Mouse (Mus musculus) liver, postnatal 0 days (tissue): ENCODE results near the gene Npnt. TPM values are rescaled to one million over a fixed set of nuclear protein-coding genes. Genes with fewer than 3 reads are reported as not detected.

ENCODE experiments used
- ATAC-seq: fragments of 200-750 bp; cut with Nextera tagmentation; 2 replicates; pipeline ENCODE4 v1.8.0; 2017; ENCODE audit warnings: mild to moderate bottlenecking, moderate library complexity
- DNase-seq: peaks from one replicate; pipeline ENCODE4 v3.0.0-alpha.2; 2016
- H3K27ac ChIP-seq: fragments of 300-500 bp; sonication (generic); 2 replicates; pipeline ENCODE4 v1.5.1; 2014; ENCODE audit warnings: antibody characterized with exemption, moderate library complexity, mild to moderate bottlenecking, low read depth
- H3K27me3 ChIP-seq: fragments of 300-500 bp; sonication (generic); 2 replicates; pipeline ENCODE4 v1.6.1; 2014; ENCODE audit warnings: low read length, control low read depth, mixed read lengths; ENCODE audit not compliant: insufficient read depth
- H3K36me3 ChIP-seq: fragments of 300-500 bp; sonication (generic); replicated peaks from 2 replicates; pipeline ENCODE4 v1.6.1; 2014; ENCODE audit warnings: mild to moderate bottlenecking, control low read depth, low read length, moderate library complexity, mixed read lengths; ENCODE audit not compliant: insufficient read depth
- H3K4me1 ChIP-seq: fragments of 300-500 bp; sonication (generic); 2 replicates; pipeline ENCODE4 v1.6.1; 2014; ENCODE audit warnings: antibody characterized with exemption, mild to moderate bottlenecking, control low read depth; ENCODE audit not compliant: insufficient read depth
- H3K4me2 ChIP-seq: fragments of 300-500 bp; sonication (generic); 2 replicates; pipeline ENCODE4 v1.6.1; 2014; ENCODE audit warnings: low read depth, mild to moderate bottlenecking, low read length, moderate library complexity, mixed read lengths
- H3K4me3 ChIP-seq: fragments of 300-500 bp; sonication (generic); 2 replicates; pipeline ENCODE4 v1.5.1; 2014; ENCODE audit warnings: low read depth, low read length
- H3K9ac ChIP-seq: fragments of 300-500 bp; sonication (generic); replicated peaks from 2 replicates; pipeline ENCODE4 v1.6.1; 2014; ENCODE audit warnings: mild to moderate bottlenecking, moderate library complexity
- H3K9me3 ChIP-seq: fragments of 300-500 bp; sonication (generic); 2 replicates; pipeline ENCODE4 v1.6.1; 2016; ENCODE audit warnings: mild to moderate bottlenecking, control low read depth, low read length, mixed read lengths
- CTCF ChIP-seq: sonication (generic); IDR thresholded peaks from 2 replicates; pipeline ENCODE4 v1.5.1; 2016; ENCODE audit warnings: antibody characterized with exemption, low read depth
- EP300 ChIP-seq: IDR thresholded peaks from 2 replicates; pipeline ENCODE4 v1.6.1; 2016; ENCODE audit warnings: antibody characterized with exemption, low read depth, mild to moderate bottlenecking
- WGBS: fragments of 180-500 bp; shearing (Covaris S2); extraction: QIAGEN DNeasy Blood & Tissue Kit; methylation state at CpG from one replicate; pipeline ENCODE4 v1.1.7; 2014; ENCODE audit not compliant: insufficient replicate concordance; 5-methylcytosine and 5-hydroxymethylcytosine counted together
- polyA plus RNA-seq: library from polyadenylated mRNA; unstranded; fragments of >200 nt; fragmentation: Nextera tagmentation; extraction: Ambion mirVana; gene quantifications from 2 replicates; pipeline ENCODE4 v1.2.1, GENCODE M21; 2015

Gene Npnt
- polyA plus RNA-seq, 1 experiment from 2014 or later: 10.4 TPM

DNA sequence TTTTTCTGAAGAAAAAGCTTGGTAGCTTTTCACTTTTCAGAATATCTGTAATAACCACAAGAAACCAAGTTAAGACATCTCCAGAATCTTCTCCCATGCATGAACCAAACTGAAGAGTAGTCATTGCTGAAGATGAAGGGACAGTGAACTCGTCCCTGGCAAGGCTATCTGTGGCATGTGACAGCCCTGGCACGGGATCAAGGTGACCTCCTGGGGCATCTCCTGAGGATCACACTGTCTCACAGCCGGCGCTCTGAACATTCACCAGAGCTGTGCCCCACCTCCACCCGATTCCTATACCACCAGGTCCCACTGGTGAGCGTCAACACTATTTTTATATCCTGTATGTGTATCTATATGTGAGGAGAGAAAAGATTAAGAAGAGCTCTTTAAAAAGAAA lies 47.9 kb downstream of the Npnt start:
- H3K9ac ChIP-seq: no peak overlapping the region
- no peak for ATAC-seq
- no peaks in the 10 kb centered on the region for H3K36me3 ChIP-seq
- H3K4me1 ChIP-seq: no peaks in the 10 kb centered on the region
- no peaks in the 10 kb centered on the region for H3K9me3 ChIP-seq
- 79% methylated on average over 6 of the region's 6 CpGs for WGBS
- TF ChIP-seq CTCF (no peak), EP300 (no peak)
- no peaks in the 10 kb centered on the region for H3K27me3 ChIP-seq
- no peak overlapping the region for H3K4me2 ChIP-seq
- H3K4me3 ChIP-seq: no peak overlapping the region
- H3K27ac ChIP-seq: no peak overlapping the region
- DNase-seq: no peak

DNA sequence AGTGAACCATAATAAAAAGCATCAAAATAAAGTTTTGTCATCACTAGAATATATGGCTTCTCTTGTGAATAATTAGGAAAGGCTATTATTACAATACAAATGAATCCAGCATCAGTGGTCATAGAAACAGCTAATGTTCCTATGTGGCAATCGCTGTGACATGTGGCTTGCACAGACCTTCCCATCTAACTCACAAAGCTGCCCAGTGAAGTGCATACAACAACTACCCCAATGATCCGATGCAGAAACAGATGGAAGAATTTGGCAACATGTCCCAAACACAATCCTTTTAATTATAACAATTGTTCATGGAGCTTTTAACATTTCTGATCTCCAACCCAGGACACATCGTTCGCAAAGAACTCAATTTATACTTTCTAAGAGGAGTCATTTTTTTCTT lies 52.2 kb downstream of the Npnt start:
- TF ChIP-seq CTCF: no peak
- no peak for TF ChIP-seq EP300
- no peak for DNase-seq
- no peaks in the 10 kb centered on the region for H3K4me1 ChIP-seq

DNA sequence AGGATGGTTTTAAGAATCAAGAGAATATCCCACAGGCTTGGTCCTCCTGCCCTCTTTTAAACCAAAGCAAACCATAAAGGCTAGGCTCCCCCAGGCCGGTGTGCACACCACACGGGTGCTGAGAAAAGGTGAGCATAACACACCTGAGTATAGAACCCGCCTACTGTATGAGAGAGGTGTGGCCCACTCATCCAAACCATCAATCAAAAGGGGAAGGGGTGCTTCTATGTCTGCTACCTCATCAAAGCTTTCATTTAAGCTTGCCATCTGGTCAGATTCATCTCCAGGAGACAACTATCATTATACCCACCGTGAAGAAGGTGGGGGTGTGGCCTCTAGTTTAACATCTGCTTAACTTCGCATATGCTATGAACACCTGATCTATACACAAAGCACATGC lies 52.7 kb downstream of the Npnt start:
- TF ChIP-seq CTCF (no peak), EP300 (no peak)
- no peaks in the 10 kb centered on the region for H3K36me3 ChIP-seq
- H3K9ac ChIP-seq: no peak overlapping the region
- H3K9me3 ChIP-seq: no peaks in the 10 kb centered on the region
- no peaks in the 10 kb centered on the region for H3K4me1 ChIP-seq
- no peaks in the 10 kb centered on the region for H3K27me3 ChIP-seq
- ATAC-seq: no peak
- no peak overlapping the region for H3K4me2 ChIP-seq
- no peak overlapping the region for H3K27ac ChIP-seq
- WGBS: 78% methylated on average over 5 of the region's 5 CpGs
- no peak overlapping the region for H3K4me3 ChIP-seq
- no peak for DNase-seq

More for the DNA sequence above, 52.2 kb downstream of the Npnt start:
- H3K9ac ChIP-seq: no peak overlapping the region
- H3K36me3 ChIP-seq: no peaks in the 10 kb centered on the region
- H3K27ac ChIP-seq: no peak overlapping the region
- no peaks in the 10 kb centered on the region for H3K27me3 ChIP-seq
- H3K4me2 ChIP-seq: no peak overlapping the region
- H3K9me3 ChIP-seq: no peaks in the 10 kb centered on the region
- WGBS: 85% methylated on average over 4 of the region's 4 CpGs
- no peak for ATAC-seq
- no peak overlapping the region for H3K4me3 ChIP-seq

DNA sequence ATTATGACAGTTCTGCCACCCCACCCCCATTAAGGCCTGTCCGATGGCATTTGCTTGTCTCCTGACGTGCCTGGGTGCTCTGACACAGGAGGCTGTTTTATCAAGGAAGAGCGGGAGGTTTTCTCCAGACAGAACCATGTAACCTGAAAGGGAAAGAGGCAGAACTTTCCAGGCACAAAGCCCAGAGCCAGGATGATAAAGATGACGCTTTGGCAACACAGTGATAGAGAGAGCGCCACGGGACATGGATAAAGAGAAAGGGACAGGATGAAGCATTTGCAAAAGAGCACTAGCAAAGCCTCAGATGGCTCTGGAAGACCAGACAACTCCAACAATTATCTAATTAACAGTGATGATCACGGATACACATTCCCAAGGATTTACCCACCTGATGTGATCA lies 56.0 kb downstream of the Npnt start:
- Histone ChIP-seq H3K36me3 (no peaks in the 10 kb centered on the region), H3K4me2 (no peak overlapping the region), H3K9me3 (no peaks in the 10 kb centered on the region), H3K4me3 (no peak overlapping the region), H3K27me3 (no peaks in the 10 kb centered on the region), H3K4me1 (no peaks in the 10 kb centered on the region), H3K27ac (no peak overlapping the region), H3K9ac (no peak overlapping the region)
- DNase-seq: no peak
- no peak for ATAC-seq
- no peak for TF ChIP-seq CTCF
- TF ChIP-seq EP300: no peak
- WGBS: 82% methylated on average over 7 of the region's 7 CpGs

DNA sequence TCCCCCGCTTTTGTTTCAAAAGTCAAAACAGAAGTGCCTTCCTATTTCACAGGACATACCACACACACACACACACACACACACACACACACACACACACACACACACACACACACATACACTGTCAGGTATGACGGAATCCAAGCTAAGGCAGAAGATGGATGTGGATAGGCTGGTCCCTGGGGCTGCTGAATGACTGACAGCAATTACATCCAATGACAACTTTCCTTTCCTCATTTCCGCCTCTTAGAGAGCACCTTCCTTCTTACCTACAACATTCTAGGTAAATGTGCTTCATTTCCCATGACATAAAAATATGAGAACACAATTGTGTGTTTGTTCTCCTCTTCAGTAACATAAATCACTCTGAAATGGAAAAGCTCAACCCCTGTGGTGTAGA lies 56.4 kb downstream of the Npnt start:
- DNase-seq (no peak), ATAC-seq (no peak)
- Histone ChIP-seq H3K36me3 (no peaks in the 10 kb centered on the region), H3K9me3 (no peaks in the 10 kb centered on the region), H3K27me3 (no peaks in the 10 kb centered on the region), H3K4me3 (no peak overlapping the region), H3K9ac (no peak overlapping the region), H3K4me2 (no peak overlapping the region), H3K27ac (no peak overlapping the region), H3K4me1 (no peaks in the 10 kb centered on the region)
- TF ChIP-seq EP300: no peak
- no peak for TF ChIP-seq CTCF
- 94% methylated on average over 3 of the region's 3 CpGs for WGBS

DNA sequence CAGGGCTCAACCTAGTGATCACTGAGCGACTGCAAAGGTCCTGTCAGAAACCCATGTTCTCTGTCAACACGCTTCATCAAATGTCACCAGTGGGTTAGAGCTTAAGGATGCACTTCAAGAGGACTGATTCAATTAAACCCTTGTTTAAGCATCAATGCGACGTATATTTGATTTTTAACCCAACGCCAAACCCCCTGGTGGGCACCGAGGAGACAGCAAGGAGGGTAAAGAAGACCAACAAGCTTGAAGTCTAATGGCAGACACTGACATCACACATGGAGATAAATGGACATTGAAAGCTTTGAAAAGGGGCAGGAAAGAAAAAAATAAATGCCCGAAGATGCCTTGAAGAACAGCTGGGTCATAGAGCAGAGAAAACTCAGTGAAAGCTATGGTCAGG lies 57.0 kb downstream of the Npnt start:
- ATAC-seq: no peak
- 81% methylated on average over 7 of the region's 7 CpGs for WGBS
- H3K4me1 ChIP-seq: no peaks in the 10 kb centered on the region

DNA sequence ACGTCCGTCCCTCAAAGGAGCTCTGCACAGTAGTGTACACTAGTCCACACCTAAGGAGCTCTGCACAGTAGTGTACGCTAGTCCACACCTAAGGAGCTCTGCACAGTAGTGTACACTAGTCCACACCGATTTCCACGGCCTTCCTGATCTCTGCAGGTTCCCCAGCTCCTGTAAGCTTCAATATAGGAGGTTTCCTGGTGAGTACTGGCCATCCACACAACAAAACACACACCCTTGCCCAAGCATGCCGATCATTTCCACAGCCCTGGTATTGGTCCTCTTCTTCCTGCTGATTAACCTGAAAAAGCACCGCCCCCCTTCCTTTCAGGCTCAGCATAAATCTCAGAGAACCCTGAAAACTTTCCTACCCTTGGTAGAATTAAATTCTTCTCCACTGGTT lies 57.6 kb downstream of the Npnt start:
- TF ChIP-seq EP300 (no peak), CTCF (no peak)
- Histone ChIP-seq H3K9me3 (no peaks in the 10 kb centered on the region), H3K4me3 (no peak overlapping the region), H3K9ac (no peak overlapping the region), H3K27me3 (no peaks in the 10 kb centered on the region), H3K36me3 (no peaks in the 10 kb centered on the region), H3K4me2 (no peak overlapping the region), H3K4me1 (no peaks in the 10 kb centered on the region), H3K27ac (no peak overlapping the region)
- WGBS: 82% methylated on average over 7 of the region's 7 CpGs
- DNase-seq (no peak), ATAC-seq (no peak)

More for the DNA sequence above, 57.0 kb downstream of the Npnt start:
- Histone ChIP-seq H3K27ac (no peak overlapping the region), H3K4me2 (no peak overlapping the region), H3K9ac (no peak overlapping the region), H3K27me3 (no peaks in the 10 kb centered on the region), H3K4me3 (no peak overlapping the region), H3K36me3 (no peaks in the 10 kb centered on the region), H3K9me3 (no peaks in the 10 kb centered on the region)
- no peak for DNase-seq
- TF ChIP-seq EP300 (no peak), CTCF (peak; percentile 3; the same call in 1 of the 2 replicates)
